Mouse (Mus musculus): Measurements from ENCODE around the gene Olfr980.
"Not testable (repeated sequence)": the region's sequence is repeated elsewhere in the genome, so short reads cannot be mapped to it uniquely, and the experiment has no call there.

The Olfr980 gene

DNA sequence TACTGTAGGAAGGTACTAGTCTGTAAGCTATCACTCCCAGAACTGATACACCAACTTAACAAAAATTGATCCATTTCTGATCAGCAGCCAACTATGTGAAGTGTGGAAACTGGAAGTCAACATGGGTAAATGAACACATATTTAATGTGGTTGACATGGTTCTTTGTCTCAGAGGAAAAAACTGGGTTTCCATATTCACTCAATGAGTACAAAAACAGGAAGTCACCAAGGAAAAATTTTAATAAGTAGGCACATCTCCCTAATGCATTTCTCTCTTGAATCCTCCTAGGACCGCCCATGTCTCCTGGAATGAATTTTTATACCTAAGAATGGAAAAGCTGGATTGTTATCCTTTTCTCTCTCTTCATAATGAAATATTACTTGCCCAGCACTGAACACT, at the start of gene Olfr980:
Olfr980 (minus strand) TSS at position 101 of the 400 bp plus-strand sequence.
- DNase-seq = no peak

GRCm38 (mm10) chr9:40050138-40050537, 40.8 kb upstream of the Olfr980 start:
- DNase-seq = no peak

DNA sequence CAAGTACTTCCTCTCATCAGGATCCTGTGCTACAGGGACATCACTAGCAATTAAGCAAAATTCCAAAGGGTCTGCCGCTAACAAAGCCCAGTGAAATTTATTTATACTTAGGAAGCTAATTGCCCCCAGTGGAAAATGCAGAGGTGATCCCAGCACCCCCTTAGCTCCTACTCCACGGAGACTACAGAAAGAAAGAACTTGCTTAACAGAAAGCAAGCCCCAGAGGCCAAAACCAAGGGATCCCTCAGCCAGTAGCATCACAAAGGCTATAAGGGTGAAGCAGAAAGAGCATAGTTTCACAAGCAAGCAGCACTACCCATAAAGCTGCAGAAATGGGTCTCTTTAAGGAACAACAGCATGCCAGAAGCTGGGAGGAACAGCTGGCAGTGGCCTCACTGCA, 11.8 kb upstream of the Olfr980 start, which contains the start of gene Olfr981:
Olfr981 (plus strand) TSS at position 301 of the 400 bp plus-strand sequence.
- no peak for DNase-seq

- no peak for DNase-seq
Measured at GRCm38 (mm10) chr9:40003365-40003764, 6.0 kb downstream of the Olfr980 start, which contains the start of gene Olfr979. Gene Olfr979, minus strand, starts transcription at chr9:40003465.

DNA sequence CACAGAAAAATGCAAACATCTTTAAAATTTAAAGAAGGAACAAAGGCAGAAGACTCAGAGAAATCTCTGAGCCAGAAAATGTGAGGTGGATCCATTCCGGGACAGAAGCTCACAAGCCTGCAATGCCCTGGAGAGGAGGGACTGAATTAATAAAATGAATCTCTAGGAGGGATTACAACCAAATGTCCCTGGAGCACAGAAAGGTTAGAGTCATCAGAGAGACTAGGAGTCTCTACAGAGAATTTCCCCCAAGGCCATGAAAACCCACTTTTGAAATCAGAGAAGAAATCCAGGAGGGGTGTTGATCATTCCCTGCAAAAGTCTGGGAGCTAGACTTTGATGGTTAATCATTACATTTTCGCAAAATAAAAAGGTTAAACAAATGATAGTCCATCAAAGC, 17.6 kb downstream of the Olfr980 start, which contains the start of gene Olfr978:
Olfr978 (plus strand) TSS at position 301 of the 400 bp plus-strand sequence.
- no peak for DNase-seq

DNA sequence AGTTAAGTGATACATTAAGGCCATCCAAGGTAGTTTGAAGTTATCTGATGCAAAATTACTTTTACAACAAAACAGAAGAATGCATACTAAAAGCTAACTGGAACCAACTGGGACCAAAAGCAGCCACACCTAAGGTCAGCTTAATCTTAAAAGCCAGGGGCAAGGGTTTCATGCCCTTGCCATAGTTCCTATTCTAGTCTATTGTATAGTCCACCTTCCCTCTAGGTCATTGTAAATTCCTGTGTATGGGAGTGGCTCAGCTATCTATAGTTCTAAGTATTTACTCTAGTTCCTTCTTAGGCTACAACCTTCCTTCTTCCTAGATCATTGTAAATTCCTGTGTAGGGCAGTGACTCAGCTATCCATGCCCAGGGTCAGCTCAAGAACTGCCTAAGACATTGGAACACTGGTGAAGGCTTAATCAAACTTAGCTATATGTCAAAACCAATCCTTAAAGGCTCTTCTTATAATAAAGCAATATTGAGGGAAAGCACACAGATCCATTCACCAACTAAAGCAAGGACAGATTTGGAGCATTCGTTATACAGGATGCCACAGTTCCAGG, 32.7 kb downstream of the Olfr980 start:
- not testable (repeated sequence) for DNase-seq

DNA sequence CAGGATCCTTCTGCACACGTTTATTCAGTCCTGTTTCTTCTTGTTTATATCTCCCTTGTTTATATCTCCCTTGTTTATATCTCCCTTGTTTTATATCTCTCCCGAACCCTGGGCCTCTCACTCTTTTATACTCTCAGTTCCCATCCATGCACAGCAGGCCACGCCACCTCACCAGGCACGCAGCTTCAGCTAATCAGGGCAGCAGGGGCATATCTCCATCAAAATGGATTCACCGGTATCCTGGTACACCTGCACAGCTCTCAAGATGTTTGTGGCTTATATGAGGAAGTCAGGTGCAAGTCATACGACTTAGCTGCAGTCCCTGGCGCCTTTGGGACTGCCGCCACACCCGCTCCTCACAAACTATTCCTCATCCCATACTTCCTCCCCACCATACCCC, 48.3 kb downstream of the Olfr980 start, which contains the start of gene Olfr976:
Olfr976 (minus strand) TSS at position 101 of the 400 bp plus-strand sequence.
- DNase-seq = not testable (repeated sequence)
